Mouse (Mus musculus): Measurements from ENCODE around the gene Alox12e. TPM values are rescaled to one million over a fixed set of nuclear protein-coding genes. Genes with fewer than 3 reads are reported as not detected.
"Not testable (repeated sequence)": the region's sequence is repeated elsewhere in the genome, so short reads cannot be mapped to it uniquely, and the experiment has no call there.

Alox12e gene
- 0.12 and 0.13 TPM in 2 replicates for polyA plus RNA-seq (2012; rRNA removed)

DNA sequence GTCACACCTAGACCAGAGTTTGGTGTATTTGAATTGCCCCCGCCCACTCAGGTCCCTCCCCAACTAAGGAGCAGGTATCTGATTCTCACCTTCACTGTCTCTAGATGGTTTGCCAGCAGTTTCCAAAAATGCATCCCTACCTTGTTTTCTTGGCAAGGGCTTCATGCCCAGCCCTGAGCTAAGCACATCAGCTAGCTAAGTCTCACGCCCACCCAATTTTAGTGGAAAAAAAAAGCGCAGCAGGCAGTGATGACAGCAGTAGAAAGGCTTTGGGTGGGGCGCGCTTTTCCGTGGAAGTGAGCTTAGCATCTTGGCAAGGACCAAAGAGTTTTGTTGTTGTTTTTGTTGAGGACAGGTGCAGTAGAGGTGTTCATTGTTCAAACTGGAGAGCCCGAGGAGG lies at the start of gene Alox12e:
TSS of gene Alox12e (minus strand) at position 101 of the 400 bp plus-strand sequence.
- H3K27me3 ChIP-seq (ENCODE audit: control insufficient read depth, insufficient read depth, low read length) = peaks cover 3% of the 10 kb centered on the region; the same call in 1 of the 2 replicates
- no peaks in the 10 kb centered on the region for H3K36me3 ChIP-seq (ENCODE audit: control insufficient read depth, insufficient read depth, low read length)
- no peak within 1 kb of the TSS for H3K27ac ChIP-seq (ENCODE audit: insufficient read depth, low read length)
- 38% methylated on average over 7 of the region's 7 CpGs for WGBS
- no peaks in the 10 kb centered on the region for H3K4me1 ChIP-seq (ENCODE audit: control insufficient read depth, insufficient read depth, insufficient read length)
- TF ChIP-seq CTCF (IDR thresholded peaks at IDR 0.05; ENCODE audit: extremely low read depth, insufficient read depth, insufficient read length, insufficient replicate concordance) = no peak
- TF ChIP-seq POLR2A (IDR thresholded peaks at IDR 0.05; ENCODE audit: low read depth, low read length) = no peak
- no peak for DNase-seq (ENCODE audit: low read depth in 1 of 2, low spot score in 2 of 2)
- H3K4me3 ChIP-seq (ENCODE audit: extremely low read depth, insufficient read depth, insufficient read length) = no peak within 1 kb of the TSS

- not testable (repeated sequence) for H3K4me3 ChIP-seq (ENCODE audit: extremely low read depth, insufficient read depth, insufficient read length); H3K27me3 ChIP-seq (ENCODE audit: control insufficient read depth, insufficient read depth, low read length); DNase-seq (ENCODE audit: low read depth in 1 of 2, low spot score in 2 of 2); H3K4me1 ChIP-seq (ENCODE audit: control insufficient read depth, insufficient read depth, insufficient read length); H3K27ac ChIP-seq (ENCODE audit: insufficient read depth, low read length); H3K36me3 ChIP-seq (ENCODE audit: control insufficient read depth, insufficient read depth, low read length)
- WGBS = 85% methylated on average over 2 of the region's 2 CpGs
Observed at GRCm38 (mm10) chr11:70368626-70369025, 46.2 kb upstream of the Alox12e start.

DNA sequence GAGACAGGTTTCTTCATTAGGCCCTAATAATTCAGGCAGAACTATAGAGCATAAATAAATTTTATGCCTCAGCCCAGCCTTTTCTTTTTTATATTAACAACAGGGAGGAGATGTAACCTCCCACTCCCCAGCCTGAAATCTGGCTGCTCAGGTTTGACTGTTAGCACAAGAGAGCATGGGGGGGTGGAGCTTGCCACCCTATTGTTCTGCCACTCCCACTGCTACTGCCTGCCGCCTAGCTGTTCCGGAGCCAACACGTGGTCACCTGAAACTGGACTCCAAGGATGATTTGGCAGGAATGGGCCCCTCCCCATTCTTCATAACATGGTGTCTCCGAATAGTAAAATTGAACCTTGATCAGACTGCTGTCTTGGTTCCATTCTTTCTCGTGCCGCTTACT lies 45.3 kb upstream of the Alox12e start:
- DNase-seq (ENCODE audit: low read depth in 1 of 2, low spot score in 2 of 2); H3K27ac ChIP-seq (ENCODE audit: insufficient read depth, low read length); H3K4me3 ChIP-seq (ENCODE audit: extremely low read depth, insufficient read depth, insufficient read length); H3K4me1 ChIP-seq (ENCODE audit: control insufficient read depth, insufficient read depth, insufficient read length); H3K36me3 ChIP-seq (ENCODE audit: control insufficient read depth, insufficient read depth, low read length); H3K27me3 ChIP-seq (ENCODE audit: control insufficient read depth, insufficient read depth, low read length): not testable (repeated sequence)
- WGBS = 83% methylated on average over 6 of the region's 6 CpGs

- Histone ChIP-seq H3K36me3 (ENCODE audit: control insufficient read depth, insufficient read depth, low read length) (no peaks in the 10 kb centered on the region), H3K27me3 (ENCODE audit: control insufficient read depth, insufficient read depth, low read length) (peaks cover 10% of the 10 kb centered on the region), H3K4me1 (ENCODE audit: control insufficient read depth, insufficient read depth, insufficient read length) (no peaks in the 10 kb centered on the region), H3K4me3 (ENCODE audit: extremely low read depth, insufficient read depth, insufficient read length) (no peak within 1 kb of the TSS), H3K27ac (ENCODE audit: insufficient read depth, low read length) (no peak within 1 kb of the TSS)
- TF ChIP-seq CTCF (IDR thresholded peaks at IDR 0.05; ENCODE audit: extremely low read depth, insufficient read depth, insufficient read length, insufficient replicate concordance) (no peak), POLR2A (IDR thresholded peaks at IDR 0.05; ENCODE audit: low read depth, low read length) (no peak)
- 1% methylated on average over 19 of the region's 19 CpGs for WGBS
- DNase-seq (ENCODE audit: low read depth in 1 of 2, low spot score in 2 of 2) = no peak
Observed at GRCm38 (mm10) chr11:70351868-70352267, 29.4 kb upstream of the Alox12e start, which contains the start of gene Alox15. Alox15 (minus strand) TSS chr11:70352031.

- no peak for DNase-seq (ENCODE audit: low read depth in 1 of 2, low spot score in 2 of 2)
- H3K36me3 ChIP-seq (ENCODE audit: control insufficient read depth, insufficient read depth, low read length) = no peaks in the 10 kb centered on the region
- no peak overlapping the region for H3K27ac ChIP-seq (ENCODE audit: insufficient read depth, low read length)
- H3K27me3 ChIP-seq (ENCODE audit: control insufficient read depth, insufficient read depth, low read length) = peaks cover 10% of the 10 kb centered on the region
- 80% methylated on average over 9 of the region's 9 CpGs for WGBS
- no peaks in the 10 kb centered on the region for H3K4me1 ChIP-seq (ENCODE audit: control insufficient read depth, insufficient read depth, insufficient read length)
- TF ChIP-seq POLR2A (IDR thresholded peaks at IDR 0.05; ENCODE audit: low read depth, low read length) (no peak), CTCF (IDR thresholded peaks at IDR 0.05; ENCODE audit: extremely low read depth, insufficient read depth, insufficient read length, insufficient replicate concordance) (no peak)
- no peak overlapping the region for H3K4me3 ChIP-seq (ENCODE audit: extremely low read depth, insufficient read depth, insufficient read length)
Observed at GRCm38 (mm10) chr11:70348630-70349029, 26.2 kb upstream of the Alox12e start.

DNA sequence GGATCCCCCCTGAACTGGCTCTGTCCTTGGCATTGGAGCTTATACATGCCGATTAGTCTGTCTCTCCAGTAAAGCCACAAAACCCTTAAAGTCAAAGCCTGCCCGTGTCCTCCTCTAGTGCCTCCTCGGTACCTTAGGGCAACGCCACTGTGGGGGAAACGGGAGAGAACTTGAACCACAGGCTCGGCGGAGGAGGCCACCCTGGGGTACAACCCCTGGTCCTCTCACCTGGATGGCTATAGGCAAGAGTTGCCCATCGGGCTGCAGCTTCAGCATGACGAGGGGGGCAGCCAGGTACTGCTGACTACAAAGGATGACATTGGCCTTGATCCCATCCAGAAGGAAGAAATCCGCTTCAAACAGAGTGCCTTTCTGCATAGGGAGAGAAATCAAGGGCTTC lies 25.4 kb upstream of the Alox12e start:
- Histone ChIP-seq H3K27me3 (ENCODE audit: control insufficient read depth, insufficient read depth, low read length) (peaks cover 7% of the 10 kb centered on the region), H3K27ac (ENCODE audit: insufficient read depth, low read length) (no peak overlapping the region), H3K4me1 (ENCODE audit: control insufficient read depth, insufficient read depth, insufficient read length) (no peaks in the 10 kb centered on the region), H3K36me3 (ENCODE audit: control insufficient read depth, insufficient read depth, low read length) (no peaks in the 10 kb centered on the region), H3K4me3 (ENCODE audit: extremely low read depth, insufficient read depth, insufficient read length) (no peak overlapping the region)
- 80% methylated on average over 10 of the region's 10 CpGs for WGBS
- TF ChIP-seq POLR2A (IDR thresholded peaks at IDR 0.05; ENCODE audit: low read depth, low read length) (no peak), CTCF (IDR thresholded peaks at IDR 0.05; ENCODE audit: extremely low read depth, insufficient read depth, insufficient read length, insufficient replicate concordance) (no peak)
- no peak for DNase-seq (ENCODE audit: low read depth in 1 of 2, low spot score in 2 of 2)

GRCm38 (mm10) chr11:70345546-70345945 lies 23.1 kb upstream of the Alox12e start:
- no peak overlapping the region for H3K27ac ChIP-seq (ENCODE audit: insufficient read depth, low read length)
- TF ChIP-seq CTCF (IDR thresholded peaks at IDR 0.05; ENCODE audit: extremely low read depth, insufficient read depth, insufficient read length, insufficient replicate concordance) (no peak), POLR2A (IDR thresholded peaks at IDR 0.05; ENCODE audit: low read depth, low read length) (no peak)
- 94% methylated on average over 8 of the region's 8 CpGs for WGBS
- H3K4me1 ChIP-seq (ENCODE audit: control insufficient read depth, insufficient read depth, insufficient read length) = no peaks in the 10 kb centered on the region
- no peak overlapping the region for H3K4me3 ChIP-seq (ENCODE audit: extremely low read depth, insufficient read depth, insufficient read length)
- no peaks in the 10 kb centered on the region for H3K36me3 ChIP-seq (ENCODE audit: control insufficient read depth, insufficient read depth, low read length)
- DNase-seq (ENCODE audit: low read depth in 1 of 2, low spot score in 2 of 2) = no peak
- H3K27me3 ChIP-seq (ENCODE audit: control insufficient read depth, insufficient read depth, low read length) = no peaks in the 10 kb centered on the region

Measured in spleen, adult 2 months (tissue).